Mouse (Mus musculus): ENCODE results near the gene Klhl2. TPM values are rescaled to one million over a fixed set of nuclear protein-coding genes. Genes with fewer than 3 reads are reported as not detected.

The Klhl2 gene
- polyA plus RNA-seq, 1 experiment from 2014 or later: 30.1 TPM

- H3K4me3 ChIP-seq (replicated peaks; ENCODE audit: low read length): no peak overlapping the region
- 92% methylated on average over 4 of the region's 4 CpGs for WGBS
- no peaks in the 10 kb centered on the region for H3K27me3 ChIP-seq (replicated peaks; ENCODE audit: control insufficient read depth, insufficient read depth, low read length)
These were observed 61.1 kb downstream of the Klhl2 start for GRCm38 (mm10) chr8:64788715-64789114.

GRCm38 (mm10) chr8:64786801-64787200 lies 63.0 kb downstream of the Klhl2 start:
- Histone ChIP-seq H3K4me1 (replicated peaks; ENCODE audit: control insufficient read depth, insufficient read depth, low read length) (no peaks in the 10 kb centered on the region; the same call in 1 of the 2 replicates), H3K4me2 (ENCODE audit: low read length) (no peak overlapping the region), H3K9ac (replicated peaks; ENCODE audit: low read depth, low read length) (no peak overlapping the region), H3K4me3 (replicated peaks; ENCODE audit: low read length) (no peak overlapping the region), H3K27ac (ENCODE audit: low read length) (no peak overlapping the region), H3K9me3 (ENCODE audit: control insufficient read depth, low read length) (no peaks in the 10 kb centered on the region), H3K27me3 (replicated peaks; ENCODE audit: control insufficient read depth, insufficient read depth, low read length) (no peaks in the 10 kb centered on the region), H3K36me3 (ENCODE audit: control insufficient read depth, insufficient read depth) (no peaks in the 10 kb centered on the region)
- ATAC-seq: no peak
- WGBS: 92% methylated on average over 2 of the region's 2 CpGs

More at GRCm38 (mm10) chr8:64788715-64789114, 61.1 kb downstream of the Klhl2 start:
- no peaks in the 10 kb centered on the region; the same call in 1 of the 2 replicates for H3K4me1 ChIP-seq (replicated peaks; ENCODE audit: control insufficient read depth, insufficient read depth, low read length)
- ATAC-seq: no peak
- no peak overlapping the region for H3K27ac ChIP-seq (ENCODE audit: low read length)
- H3K9ac ChIP-seq (replicated peaks; ENCODE audit: low read depth, low read length): no peak overlapping the region
- H3K36me3 ChIP-seq (ENCODE audit: control insufficient read depth, insufficient read depth): no peaks in the 10 kb centered on the region
- no peak overlapping the region for H3K4me2 ChIP-seq (ENCODE audit: low read length)
- H3K9me3 ChIP-seq (ENCODE audit: control insufficient read depth, low read length): no peaks in the 10 kb centered on the region

GRCm38 (mm10) chr8:64784235-64784634 lies 65.6 kb downstream of the Klhl2 start:
- Histone ChIP-seq H3K36me3 (ENCODE audit: control insufficient read depth, insufficient read depth) (no peaks in the 10 kb centered on the region), H3K27ac (ENCODE audit: low read length) (no peak overlapping the region), H3K4me1 (replicated peaks; ENCODE audit: control insufficient read depth, insufficient read depth, low read length) (no peaks in the 10 kb centered on the region; the same call in 1 of the 2 replicates), H3K9me3 (ENCODE audit: control insufficient read depth, low read length) (no peaks in the 10 kb centered on the region), H3K4me2 (ENCODE audit: low read length) (no peak overlapping the region), H3K9ac (replicated peaks; ENCODE audit: low read depth, low read length) (no peak overlapping the region), H3K4me3 (replicated peaks; ENCODE audit: low read length) (no peak overlapping the region), H3K27me3 (replicated peaks; ENCODE audit: control insufficient read depth, insufficient read depth, low read length) (no peaks in the 10 kb centered on the region)
- ATAC-seq: no peak
- WGBS: 95% methylated on average over 5 of the region's 5 CpGs

GRCm38 (mm10) chr8:64781947-64782346 lies 67.9 kb downstream of the Klhl2 start:
- Histone ChIP-seq H3K27ac (ENCODE audit: low read length) (no peak overlapping the region), H3K4me2 (ENCODE audit: low read length) (no peak overlapping the region), H3K27me3 (replicated peaks; ENCODE audit: control insufficient read depth, insufficient read depth, low read length) (no peaks in the 10 kb centered on the region), H3K36me3 (ENCODE audit: control insufficient read depth, insufficient read depth) (no peaks in the 10 kb centered on the region; the same call in 1 of the 2 replicates), H3K4me1 (replicated peaks; ENCODE audit: control insufficient read depth, insufficient read depth, low read length) (no peaks in the 10 kb centered on the region), H3K9me3 (ENCODE audit: control insufficient read depth, low read length) (no peaks in the 10 kb centered on the region), H3K4me3 (replicated peaks; ENCODE audit: low read length) (no peak overlapping the region), H3K9ac (replicated peaks; ENCODE audit: low read depth, low read length) (no peak overlapping the region)
- ATAC-seq: no peak
- WGBS: 76% methylated on average over 6 of the region's 6 CpGs

GRCm38 (mm10) chr8:64777925-64778324 lies 71.9 kb downstream of the Klhl2 start:
- WGBS: 81% methylated on average over 9 of the region's 9 CpGs
- ATAC-seq: no peak
- Histone ChIP-seq H3K9me3 (ENCODE audit: control insufficient read depth, low read length) (no peaks in the 10 kb centered on the region), H3K36me3 (ENCODE audit: control insufficient read depth, insufficient read depth) (no peaks in the 10 kb centered on the region; the same call in 1 of the 2 replicates), H3K27me3 (replicated peaks; ENCODE audit: control insufficient read depth, insufficient read depth, low read length) (no peaks in the 10 kb centered on the region), H3K4me2 (ENCODE audit: low read length) (no peak overlapping the region), H3K4me3 (replicated peaks; ENCODE audit: low read length) (no peak overlapping the region), H3K4me1 (replicated peaks; ENCODE audit: control insufficient read depth, insufficient read depth, low read length) (no peaks in the 10 kb centered on the region), H3K9ac (replicated peaks; ENCODE audit: low read depth, low read length) (no peak overlapping the region), H3K27ac (ENCODE audit: low read length) (no peak overlapping the region)

- H3K27ac ChIP-seq (ENCODE audit: low read length): no peak overlapping the region
- H3K4me1 ChIP-seq (replicated peaks; ENCODE audit: control insufficient read depth, insufficient read depth, low read length): no peaks in the 10 kb centered on the region
- no peaks in the 10 kb centered on the region for H3K27me3 ChIP-seq (replicated peaks; ENCODE audit: control insufficient read depth, insufficient read depth, low read length)
- no peak overlapping the region for H3K9ac ChIP-seq (replicated peaks; ENCODE audit: low read depth, low read length)
- no peak overlapping the region for H3K4me2 ChIP-seq (ENCODE audit: low read length)
- no peaks in the 10 kb centered on the region; the same call in 1 of the 2 replicates for H3K36me3 ChIP-seq (ENCODE audit: control insufficient read depth, insufficient read depth)
- ATAC-seq: no peak
- 93% methylated on average over 6 of the region's 6 CpGs for WGBS
- no peak overlapping the region for H3K4me3 ChIP-seq (replicated peaks; ENCODE audit: low read length)
- H3K9me3 ChIP-seq (ENCODE audit: control insufficient read depth, low read length): no peaks in the 10 kb centered on the region
These were observed 75.7 kb downstream of the Klhl2 start for GRCm38 (mm10) chr8:64774136-64774535.

- 92% methylated on average over 7 of the region's 7 CpGs for WGBS
These were observed 79.0 kb downstream of the Klhl2 start for GRCm38 (mm10) chr8:64770814-64771213.

GRCm38 (mm10) chr8:64769586-64769985 lies 80.2 kb downstream of the Klhl2 start:
- no peak overlapping the region for H3K4me3 ChIP-seq (replicated peaks; ENCODE audit: low read length)
- H3K9me3 ChIP-seq (ENCODE audit: control insufficient read depth, low read length): no peaks in the 10 kb centered on the region
- H3K4me2 ChIP-seq (ENCODE audit: low read length): no peak overlapping the region
- no peaks in the 10 kb centered on the region for H3K36me3 ChIP-seq (ENCODE audit: control insufficient read depth, insufficient read depth)
- WGBS: 57% methylated on average over 7 of the region's 7 CpGs
- no peaks in the 10 kb centered on the region for H3K4me1 ChIP-seq (replicated peaks; ENCODE audit: control insufficient read depth, insufficient read depth, low read length)
- H3K27ac ChIP-seq (ENCODE audit: low read length): no peak overlapping the region
- ATAC-seq: no peak
- no peak overlapping the region for H3K9ac ChIP-seq (replicated peaks; ENCODE audit: low read depth, low read length)
- no peaks in the 10 kb centered on the region for H3K27me3 ChIP-seq (replicated peaks; ENCODE audit: control insufficient read depth, insufficient read depth, low read length)

More at GRCm38 (mm10) chr8:64770814-64771213, 79.0 kb downstream of the Klhl2 start:
- Histone ChIP-seq H3K9me3 (ENCODE audit: control insufficient read depth, low read length) (no peaks in the 10 kb centered on the region), H3K27ac (ENCODE audit: low read length) (no peak overlapping the region), H3K9ac (replicated peaks; ENCODE audit: low read depth, low read length) (no peak overlapping the region), H3K27me3 (replicated peaks; ENCODE audit: control insufficient read depth, insufficient read depth, low read length) (no peaks in the 10 kb centered on the region), H3K4me1 (replicated peaks; ENCODE audit: control insufficient read depth, insufficient read depth, low read length) (no peaks in the 10 kb centered on the region), H3K4me3 (replicated peaks; ENCODE audit: low read length) (no peak overlapping the region), H3K4me2 (ENCODE audit: low read length) (no peak overlapping the region), H3K36me3 (ENCODE audit: control insufficient read depth, insufficient read depth) (no peaks in the 10 kb centered on the region)
- ATAC-seq: no peak

- H3K27ac ChIP-seq (ENCODE audit: low read length): no peak overlapping the region
- H3K36me3 ChIP-seq (ENCODE audit: control insufficient read depth, insufficient read depth): no peaks in the 10 kb centered on the region
- WGBS: 77% methylated on average over 8 of the region's 9 CpGs
- H3K4me3 ChIP-seq (replicated peaks; ENCODE audit: low read length): no peak overlapping the region
- no peaks in the 10 kb centered on the region for H3K4me1 ChIP-seq (replicated peaks; ENCODE audit: control insufficient read depth, insufficient read depth, low read length)
- no peak for ATAC-seq
- no peaks in the 10 kb centered on the region for H3K27me3 ChIP-seq (replicated peaks; ENCODE audit: control insufficient read depth, insufficient read depth, low read length)
- no peak overlapping the region for H3K4me2 ChIP-seq (ENCODE audit: low read length)
- H3K9ac ChIP-seq (replicated peaks; ENCODE audit: low read depth, low read length): no peak overlapping the region
- no peaks in the 10 kb centered on the region for H3K9me3 ChIP-seq (ENCODE audit: control insufficient read depth, low read length)
These were observed 81.2 kb downstream of the Klhl2 start for GRCm38 (mm10) chr8:64768645-64769044.

- WGBS: 93% methylated on average over 9 of the region's 9 CpGs
- no peak overlapping the region for H3K27ac ChIP-seq (ENCODE audit: low read length)
- no peaks in the 10 kb centered on the region for H3K36me3 ChIP-seq (ENCODE audit: control insufficient read depth, insufficient read depth)
- H3K4me3 ChIP-seq (replicated peaks; ENCODE audit: low read length): no peak overlapping the region
- no peaks in the 10 kb centered on the region for H3K4me1 ChIP-seq (replicated peaks; ENCODE audit: control insufficient read depth, insufficient read depth, low read length)
- H3K27me3 ChIP-seq (replicated peaks; ENCODE audit: control insufficient read depth, insufficient read depth, low read length): no peaks in the 10 kb centered on the region
- no peak overlapping the region for H3K9ac ChIP-seq (replicated peaks; ENCODE audit: low read depth, low read length)
- no peaks in the 10 kb centered on the region for H3K9me3 ChIP-seq (ENCODE audit: control insufficient read depth, low read length)
- no peak overlapping the region for H3K4me2 ChIP-seq (ENCODE audit: low read length)
- no peak for ATAC-seq
These were observed 82.8 kb downstream of the Klhl2 start for GRCm38 (mm10) chr8:64767047-64767446.

Measured in forebrain, embryonic 16.5 days (tissue).